Mouse (Mus musculus) liver, embryonic 15.5 days (tissue): ENCODE data around the gene Pecr. TPM values are rescaled to one million over a fixed set of nuclear protein-coding genes. Genes with fewer than 3 reads are reported as not detected.

Source experiments
- ATAC-seq: fragments of 200-750 bp; cut with Nextera tagmentation; 2 replicates; pipeline ENCODE4 v1.8.0; 2017; ENCODE audit warnings: moderate number of reproducible peaks, mild to moderate bottlenecking, moderate library complexity; ENCODE audit not compliant: insufficient read depth
- H3K27ac ChIP-seq: fragments of 300-500 bp; sonication (generic); replicated peaks from 2 replicates; pipeline ENCODE4 v1.5.1; 2015; ENCODE audit warnings: mild to moderate bottlenecking, inconsistent platforms
- H3K27me3 ChIP-seq: fragments of 300-500 bp; sonication (generic); 2 replicates; pipeline ENCODE4 v1.6.1; 2015; ENCODE audit warnings: mild to moderate bottlenecking, inconsistent platforms
- H3K36me3 ChIP-seq: fragments of 300-500 bp; sonication (generic); replicated peaks from 2 replicates; pipeline ENCODE4 v1.6.1; 2015; ENCODE audit warnings: moderate library complexity, mild to moderate bottlenecking, inconsistent platforms
- H3K4me1 ChIP-seq: fragments of 300-500 bp; sonication (generic); replicated peaks from 2 replicates; pipeline ENCODE4 v1.6.1; 2015; ENCODE audit warnings: inconsistent platforms
- H3K4me2 ChIP-seq: fragments of 300-500 bp; sonication (generic); 2 replicates; pipeline ENCODE4 v1.6.1; 2015; ENCODE audit warnings: moderate library complexity, mild to moderate bottlenecking, inconsistent platforms
- H3K4me3 ChIP-seq: fragments of 300-500 bp; sonication (generic); replicated peaks from 2 replicates; pipeline ENCODE4 v1.5.1; 2015; ENCODE audit warnings: mild to moderate bottlenecking, inconsistent platforms
- H3K9ac ChIP-seq: fragments of 300-500 bp; sonication (generic); 2 replicates; pipeline ENCODE4 v1.6.1; 2015; ENCODE audit warnings: moderate library complexity, mild to moderate bottlenecking, inconsistent platforms
- H3K9me3 ChIP-seq: fragments of 300-500 bp; sonication (generic); replicated peaks from 2 replicates; pipeline ENCODE4 v1.6.1; 2016; ENCODE audit warnings: inconsistent platforms
- WGBS: fragments of 180-500 bp; shearing (Covaris S2); methylation state at CpG from one replicate; pipeline ENCODE4 v1.1.7; 2015; ENCODE audit warnings: mixed read lengths; ENCODE audit not compliant: insufficient replicate concordance; 5-methylcytosine and 5-hydroxymethylcytosine counted together
- polyA plus RNA-seq: library from polyadenylated mRNA; unstranded; fragments of >200 nt; fragmentation: Nextera tagmentation; extraction: Ambion mirVana; gene quantifications from 2 replicates; pipeline ENCODE4 v1.2.1, GENCODE M21; 2015

The Pecr gene
- polyA plus RNA-seq, 1 experiment from 2014 or later: 66.1 TPM

DNA sequence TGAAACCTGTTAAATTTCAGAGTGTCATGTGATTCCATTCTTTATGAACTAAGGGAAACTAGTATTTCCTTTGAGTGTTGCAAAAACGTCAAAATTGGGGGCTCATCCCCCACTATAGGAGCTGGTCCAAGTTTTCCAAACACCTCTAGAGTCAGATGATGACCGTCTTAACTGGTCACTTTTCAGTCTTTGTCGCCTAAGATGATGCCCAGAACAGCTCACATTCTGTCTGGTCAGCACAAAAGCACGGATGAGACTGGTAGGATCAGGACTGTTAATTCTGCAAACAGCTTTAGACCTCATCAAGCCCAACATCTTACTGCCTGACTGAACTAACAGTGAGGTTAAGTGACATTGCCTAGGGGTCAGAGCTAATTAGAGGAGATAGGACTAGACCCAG lies 24.8 kb upstream of the Pecr start:
- Histone ChIP-seq H3K36me3 (peaks cover 3% of the 10 kb centered on the region; the same call in 1 of the 2 replicates), H3K4me2 (no peak overlapping the region), H3K9ac (no peak overlapping the region), H3K4me3 (no peak overlapping the region), H3K27ac (no peak overlapping the region), H3K9me3 (no peaks in the 10 kb centered on the region), H3K4me1 (peaks cover 21% of the 10 kb centered on the region), H3K27me3 (no peaks in the 10 kb centered on the region)
- ATAC-seq: no peak
- 61% methylated on average over 4 of the region's 4 CpGs for WGBS

DNA sequence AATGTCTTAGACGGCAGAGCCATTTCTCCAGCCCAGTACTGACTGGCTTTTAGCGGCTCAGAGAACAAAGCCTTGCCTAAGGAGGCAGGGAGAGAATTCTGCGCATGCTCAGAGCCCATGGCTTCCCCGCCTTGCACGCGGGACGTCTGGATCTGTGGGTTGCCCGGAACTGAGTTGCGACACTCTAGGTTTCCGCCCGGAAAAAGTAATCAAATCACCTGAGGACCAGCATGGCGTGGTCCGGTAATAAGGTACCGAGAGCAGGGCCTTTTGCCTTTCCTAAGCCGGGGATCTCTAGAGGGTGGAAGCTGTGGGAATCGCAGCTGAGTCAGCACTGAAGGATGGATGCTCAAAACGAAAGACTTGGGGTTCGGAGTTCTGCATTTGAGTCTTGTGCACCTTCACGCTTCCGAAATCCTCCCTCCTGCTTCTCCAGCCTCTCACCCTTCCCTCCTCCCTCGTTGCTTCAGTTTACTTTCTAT lies 23.2 kb upstream of the Pecr start, which contains the start of gene Xrcc5:
TSS of gene Xrcc5 (plus strand) at position 105 of the 482 bp plus-strand sequence.
- peak; percentile 90 for ATAC-seq
- Histone ChIP-seq H3K36me3 (no peaks in the 10 kb centered on the region), H3K27me3 (no peaks in the 10 kb centered on the region), H3K9ac (peak within 1 kb of the TSS; percentile 69), H3K27ac (peak within 1 kb of the TSS; percentile 86), H3K4me1 (peaks cover 21% of the 10 kb centered on the region), H3K4me3 (peak within 1 kb of the TSS; percentile 74), H3K9me3 (no peaks in the 10 kb centered on the region), H3K4me2 (peak within 1 kb of the TSS; percentile 88)
- WGBS: 1% methylated on average over 21 of the region's 21 CpGs

DNA sequence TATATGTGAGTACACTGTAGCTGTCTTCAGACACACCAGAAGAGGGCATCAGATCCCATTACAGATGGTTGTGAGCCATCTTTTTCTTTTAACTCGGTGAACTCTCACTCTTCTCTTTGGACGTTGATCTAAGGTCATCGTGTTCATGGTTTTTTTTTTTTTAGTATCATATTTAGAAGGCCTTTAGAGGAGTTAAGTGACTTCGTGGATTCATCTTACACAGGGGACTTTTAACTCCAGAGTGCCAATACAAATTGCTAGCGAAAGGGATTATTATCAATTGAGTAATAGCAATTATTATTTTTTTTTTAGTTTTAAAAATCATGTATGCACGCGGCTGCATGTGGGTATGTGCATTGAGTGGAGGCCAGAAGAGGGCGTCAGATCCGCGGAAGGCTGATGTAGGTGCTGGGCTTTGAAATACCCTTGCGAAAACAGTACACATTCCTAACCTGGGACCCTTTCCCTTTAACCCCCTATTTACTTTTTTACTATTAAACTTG lies 22.6 kb upstream of the Pecr start:
- peak overlapping the region; percentile 74 for H3K4me3 ChIP-seq
- H3K4me1 ChIP-seq: peaks cover 21% of the 10 kb centered on the region
- ATAC-seq: peak; percentile 77
- H3K9me3 ChIP-seq: no peaks in the 10 kb centered on the region
- peak overlapping the region; percentile 86 for H3K27ac ChIP-seq
- H3K36me3 ChIP-seq: no peaks in the 10 kb centered on the region
- no peaks in the 10 kb centered on the region for H3K27me3 ChIP-seq
- WGBS: 1% methylated on average over 11 of the region's 11 CpGs
- peak overlapping the region; percentile 88 for H3K4me2 ChIP-seq
- peak overlapping the region; percentile 69 for H3K9ac ChIP-seq

DNA sequence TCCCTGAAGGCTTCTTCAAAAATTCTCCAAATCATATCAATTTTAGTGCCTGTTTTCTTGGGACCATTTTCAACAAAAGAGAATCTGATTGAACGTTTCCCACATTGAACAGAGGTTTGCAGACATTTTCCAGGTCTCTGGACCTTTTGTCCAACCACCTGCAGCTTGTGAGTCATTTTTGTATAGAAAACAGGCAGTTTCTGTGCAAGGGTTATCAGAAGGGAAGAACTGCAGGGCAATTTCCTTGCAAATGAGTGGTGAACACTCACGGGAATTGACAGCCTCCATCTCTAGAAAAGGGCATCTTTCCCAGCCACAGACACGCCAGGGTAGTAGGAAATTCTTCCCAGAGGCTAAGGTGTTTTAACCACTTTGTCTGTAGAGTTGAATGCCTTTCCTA lies 22.1 kb upstream of the Pecr start:
- no peak for ATAC-seq
- Histone ChIP-seq H3K27ac (no peak overlapping the region), H3K4me1 (peaks cover 21% of the 10 kb centered on the region), H3K9ac (no peak overlapping the region), H3K9me3 (no peaks in the 10 kb centered on the region), H3K36me3 (no peaks in the 10 kb centered on the region), H3K4me2 (peak overlapping the region; percentile 88), H3K27me3 (no peaks in the 10 kb centered on the region), H3K4me3 (no peak overlapping the region)
- 49% methylated on average over 3 of the region's 3 CpGs for WGBS

DNA sequence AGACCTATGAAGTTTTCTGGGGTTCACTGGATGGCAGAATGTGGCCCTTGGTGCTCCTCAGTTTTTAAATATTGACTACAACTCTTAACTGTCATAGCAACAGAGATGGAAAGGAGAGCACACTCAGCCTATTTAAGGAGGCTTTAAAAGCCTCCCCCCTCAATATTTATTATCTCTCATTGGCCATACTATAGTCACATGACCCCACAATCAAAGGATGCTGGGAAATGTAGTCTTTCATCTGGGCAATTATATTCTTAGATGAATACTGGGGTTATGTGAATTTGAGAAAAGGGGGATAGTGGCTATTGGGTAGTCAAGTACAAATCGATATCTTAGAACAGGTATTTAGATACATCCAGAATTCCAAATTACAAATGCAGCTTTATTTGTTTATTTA lies 17.7 kb upstream of the Pecr start:
- 55% methylated on average over 1 of the region's 1 CpGs for WGBS
- H3K27ac ChIP-seq: no peak overlapping the region

DNA sequence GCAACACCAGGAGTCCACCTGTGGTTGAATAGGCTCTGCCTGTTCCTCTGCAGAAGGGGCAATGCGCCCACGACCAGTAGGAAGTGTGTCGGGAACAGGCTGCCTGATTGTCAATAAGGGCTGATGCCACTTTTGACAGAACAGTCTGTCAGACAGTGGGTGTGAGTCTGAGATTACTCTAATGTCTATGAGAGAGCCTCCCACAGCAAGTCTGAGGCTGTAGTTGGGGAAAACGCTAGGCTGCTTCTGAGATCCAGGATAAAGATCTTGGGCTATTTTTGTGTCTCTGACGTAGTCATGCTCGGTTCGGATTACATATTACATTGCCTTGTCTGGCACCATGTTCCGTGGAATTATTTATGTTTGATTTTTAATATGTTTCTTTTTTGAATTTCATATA lies 11.6 kb upstream of the Pecr start:
- H3K4me3 ChIP-seq: no peak overlapping the region
- H3K4me1 ChIP-seq: no peaks in the 10 kb centered on the region
- no peak overlapping the region for H3K4me2 ChIP-seq
- no peaks in the 10 kb centered on the region for H3K27me3 ChIP-seq
- no peak overlapping the region for H3K27ac ChIP-seq
- H3K9ac ChIP-seq: no peak overlapping the region
- ATAC-seq: no peak
- no peaks in the 10 kb centered on the region for H3K9me3 ChIP-seq
- no peaks in the 10 kb centered on the region for H3K36me3 ChIP-seq
- WGBS: 48% methylated on average over 8 of the region's 8 CpGs

More for the DNA sequence above, 17.7 kb upstream of the Pecr start:
- H3K27me3 ChIP-seq: no peaks in the 10 kb centered on the region
- H3K9me3 ChIP-seq: no peaks in the 10 kb centered on the region
- H3K4me1 ChIP-seq: peaks cover 7% of the 10 kb centered on the region; the same call in 1 of the 2 replicates
- H3K4me2 ChIP-seq: no peak overlapping the region
- no peak overlapping the region for H3K9ac ChIP-seq
- no peak for ATAC-seq
- H3K4me3 ChIP-seq: no peak overlapping the region
- no peaks in the 10 kb centered on the region for H3K36me3 ChIP-seq

DNA sequence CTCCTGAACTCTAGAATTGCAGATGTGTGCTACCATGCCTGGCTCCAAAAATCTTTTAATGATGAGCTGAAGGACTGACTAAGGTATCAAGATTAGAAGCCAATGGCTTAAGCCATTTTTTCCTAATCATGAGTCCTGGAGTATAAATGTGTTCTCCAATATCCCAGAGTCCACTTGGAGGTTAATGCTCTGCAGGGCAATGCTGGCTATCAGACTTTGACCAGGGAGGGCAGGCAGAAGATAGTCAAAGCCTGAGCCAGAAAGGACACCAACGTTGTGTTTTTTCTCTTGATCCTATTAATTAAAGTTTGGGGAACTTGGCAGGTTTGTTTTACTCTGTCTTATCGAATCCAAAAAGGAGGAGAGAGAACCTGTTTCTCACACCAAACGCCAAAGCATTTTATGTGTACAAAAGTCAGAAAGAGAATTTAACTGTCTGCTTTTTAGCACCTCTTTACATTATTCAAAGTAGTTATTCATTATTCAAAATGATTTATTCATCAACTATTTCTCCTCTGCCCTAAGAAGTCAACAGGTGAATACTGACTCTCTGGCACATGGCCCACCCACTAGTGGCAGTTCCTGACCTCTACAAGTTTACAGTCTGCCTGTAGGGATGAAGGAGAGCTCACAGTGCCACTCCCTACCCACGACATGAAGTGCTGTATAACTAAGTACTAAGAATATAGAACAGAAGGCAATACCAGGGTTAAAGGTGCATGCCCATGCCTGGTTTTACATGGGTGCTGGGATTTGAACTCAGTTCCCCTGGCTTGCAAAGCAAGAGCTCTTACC lies 10.0 kb upstream of the Pecr start:
- Histone ChIP-seq H3K9me3 (no peaks in the 10 kb centered on the region), H3K4me2 (no peak overlapping the region), H3K4me3 (no peak overlapping the region), H3K36me3 (no peaks in the 10 kb centered on the region), H3K27me3 (no peaks in the 10 kb centered on the region), H3K4me1 (no peaks in the 10 kb centered on the region), H3K27ac (no peak overlapping the region), H3K9ac (no peak overlapping the region)
- ATAC-seq: no peak
- 46% methylated on average over 4 of the region's 4 CpGs for WGBS

DNA sequence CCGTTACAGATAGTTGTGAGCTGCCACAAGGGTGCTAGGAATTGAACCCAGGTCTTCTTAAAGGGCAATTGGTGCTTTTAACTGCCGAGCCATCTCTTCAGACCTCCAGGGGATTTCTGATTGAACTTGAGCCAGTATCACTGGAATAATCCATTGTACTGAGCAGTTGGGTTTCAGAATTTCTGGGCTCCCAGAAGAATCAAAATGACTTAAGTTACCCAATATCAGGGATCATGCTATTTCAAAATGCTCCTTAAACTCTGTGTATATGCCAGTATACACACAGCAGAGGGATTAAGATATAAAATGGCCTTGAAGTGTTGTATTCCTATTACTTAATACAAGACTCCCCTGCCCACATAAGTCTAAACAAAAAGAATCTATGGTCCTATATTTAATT lies 7.8 kb upstream of the Pecr start:
- Histone ChIP-seq H3K27me3 (no peaks in the 10 kb centered on the region; the same call in 1 of the 2 replicates), H3K4me2 (no peak overlapping the region), H3K4me1 (0 out of 2 replicates have a peak, but pooled peaks cover 3% of the 10 kb centered on the region), H3K9ac (no peak overlapping the region), H3K27ac (no peak overlapping the region), H3K9me3 (no peaks in the 10 kb centered on the region), H3K4me3 (no peak overlapping the region), H3K36me3 (no peaks in the 10 kb centered on the region)
- WGBS: 54% methylated on average over 2 of the region's 2 CpGs
- no peak for ATAC-seq

DNA sequence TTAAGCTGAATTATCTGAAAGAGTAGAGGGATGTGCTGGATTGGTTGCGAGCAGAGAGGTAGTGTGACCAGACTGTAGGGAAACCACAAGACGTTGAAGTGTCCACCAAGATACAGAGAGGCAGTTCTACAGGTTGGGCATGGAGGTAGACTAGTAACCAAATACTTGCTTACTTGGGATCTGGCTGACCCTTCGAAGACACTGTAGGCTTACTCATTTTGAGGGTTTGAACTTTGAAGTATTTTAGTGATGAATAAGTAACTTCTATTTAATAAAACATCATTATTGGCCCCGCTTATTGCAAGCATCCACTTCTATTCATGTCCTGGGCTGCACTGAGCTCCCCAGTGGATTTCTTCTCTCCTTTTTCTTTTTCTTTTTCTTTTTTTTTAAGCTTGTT lies 7.3 kb upstream of the Pecr start:
- ATAC-seq: no peak
- no peaks in the 10 kb centered on the region for H3K9me3 ChIP-seq
- no peak overlapping the region for H3K9ac ChIP-seq
- no peak overlapping the region for H3K4me2 ChIP-seq
- no peak overlapping the region for H3K4me3 ChIP-seq
- H3K4me1 ChIP-seq: 0 out of 2 replicates have a peak, but pooled peaks cover 3% of the 10 kb centered on the region
- H3K36me3 ChIP-seq: no peaks in the 10 kb centered on the region
- H3K27ac ChIP-seq: no peak overlapping the region
- 71% methylated on average over 4 of the region's 4 CpGs for WGBS
- peaks cover 5% of the 10 kb centered on the region; the same call in 1 of the 2 replicates for H3K27me3 ChIP-seq

DNA sequence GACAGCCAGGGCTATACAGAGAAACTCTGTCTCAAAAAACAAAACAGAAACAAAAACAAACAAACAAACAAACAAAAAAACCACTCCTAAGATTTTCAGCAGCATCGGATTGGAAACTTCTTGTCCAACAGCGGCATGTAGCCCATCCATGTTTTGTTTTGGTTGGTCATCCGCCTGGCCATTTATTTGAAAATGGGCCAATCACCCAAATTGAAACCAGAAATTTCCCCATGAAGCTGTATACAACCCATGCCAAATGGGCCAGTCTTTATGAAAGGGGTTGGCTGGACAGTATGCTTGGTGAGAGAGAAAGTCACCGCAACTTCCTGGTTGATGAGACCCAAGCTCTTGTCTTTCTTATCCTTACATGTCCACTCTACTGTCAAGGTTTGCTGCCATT lies 6.8 kb upstream of the Pecr start:
- no peak overlapping the region for H3K4me2 ChIP-seq
- H3K9ac ChIP-seq: no peak overlapping the region
- 0 out of 2 replicates have a peak, but pooled peaks cover 3% of the 10 kb centered on the region for H3K4me1 ChIP-seq
- H3K9me3 ChIP-seq: no peaks in the 10 kb centered on the region
- H3K4me3 ChIP-seq: no peak overlapping the region
- no peak for ATAC-seq
- no peaks in the 10 kb centered on the region for H3K36me3 ChIP-seq
- WGBS: 75% methylated on average over 4 of the region's 4 CpGs
- H3K27ac ChIP-seq: no peak overlapping the region
- H3K27me3 ChIP-seq: peaks cover 9% of the 10 kb centered on the region; the same call in 1 of the 2 replicates

DNA sequence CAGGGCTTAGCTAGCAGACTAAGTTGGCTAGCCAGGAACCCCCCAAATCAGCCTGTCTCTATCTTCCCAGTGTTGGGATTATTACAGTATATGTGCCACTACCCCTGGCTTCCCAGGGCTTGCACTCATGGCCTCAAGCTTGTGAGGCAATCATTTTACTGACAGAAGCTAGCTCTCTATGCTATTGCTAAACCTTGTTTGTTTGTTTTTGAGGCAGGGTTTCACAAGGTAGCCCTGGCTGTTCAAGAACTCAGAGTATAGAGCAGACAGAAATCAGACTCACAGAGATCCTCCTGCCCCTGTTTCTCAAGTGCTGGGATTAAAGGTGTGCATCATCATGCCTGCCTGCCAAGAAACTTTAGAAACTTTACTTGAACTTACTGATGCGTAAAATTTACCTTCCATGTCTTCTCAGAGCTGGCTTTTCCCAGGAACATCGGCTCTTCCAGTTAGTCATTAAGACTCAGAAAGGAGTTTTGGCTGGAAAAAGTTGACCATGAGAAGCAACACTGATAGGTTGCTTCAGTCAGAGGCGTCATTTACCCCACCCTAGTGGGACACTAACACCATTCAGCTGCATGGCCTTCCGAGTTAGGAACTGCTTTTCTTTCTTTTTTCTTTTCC lies 4.5 kb upstream of the Pecr start:
- no peaks in the 10 kb centered on the region for H3K36me3 ChIP-seq
- H3K9me3 ChIP-seq: no peaks in the 10 kb centered on the region
- H3K27me3 ChIP-seq: peaks cover 27% of the 10 kb centered on the region
- peaks cover 14% of the 10 kb centered on the region for H3K4me1 ChIP-seq
- WGBS: 57% methylated on average over 4 of the region's 4 CpGs
- peak overlapping the region; percentile 29; the same call in 1 of the 2 replicates for H3K4me2 ChIP-seq
- no peak overlapping the region for H3K4me3 ChIP-seq
- ATAC-seq: peak; percentile 40
- peak overlapping the region; percentile 69 for H3K27ac ChIP-seq
- no peak overlapping the region for H3K9ac ChIP-seq
